Mouse (Mus musculus) megakaryocyte, embryonic 14.5 days (primary cell): ENCODE results near the gene Hivep3. TPM values are rescaled to one million over a fixed set of nuclear protein-coding genes. Genes with fewer than 3 reads are reported as not detected.

Source experiments
- H3K27me3 ChIP-seq: replicated peaks from 2 replicates; pipeline ENCODE3; 2012; ENCODE audit warnings: inconsistent platforms
- H3K36me3 ChIP-seq: replicated peaks from 2 replicates; pipeline ENCODE3; 2012; ENCODE audit warnings: low read length, inconsistent platforms, mixed read lengths
- H3K4me1 ChIP-seq: 2 replicates; pipeline ENCODE4 v1.6.1; 2012; ENCODE audit warnings: inconsistent platforms
- H3K4me3 ChIP-seq: replicated peaks from 2 replicates; pipeline ENCODE3; 2012; ENCODE audit warnings: moderate library complexity, mild to moderate bottlenecking, inconsistent platforms
- H3K9me3 ChIP-seq: 2 replicates; pipeline ENCODE4 v1.6.1; 2012; ENCODE audit warnings: inconsistent platforms
- FLI1 ChIP-seq: IDR thresholded peaks from 2 replicates; pipeline ENCODE4 v1.6.1; 2012; ENCODE audit warnings: low read length, inconsistent platforms, mixed read lengths
- GATA1 ChIP-seq: IDR thresholded peaks from 3 replicates; pipeline ENCODE4 v1.6.1; 2012; ENCODE audit warnings: mixed read lengths, low read length, inconsistent platforms, borderline replicate concordance
- polyA plus RNA-seq: library from polyadenylated mRNA; stranded (reverse); fragments of >175 nt; gene quantifications from 2 replicates; pipeline ENCODE4 v1.2.3, GENCODE M21; 2012; ENCODE audit warnings: low replicate concordance; ENCODE audit not compliant: insufficient read depth

Gene Hivep3
- polyA plus RNA-seq, 1 experiment, result 10.4 TPM

DNA sequence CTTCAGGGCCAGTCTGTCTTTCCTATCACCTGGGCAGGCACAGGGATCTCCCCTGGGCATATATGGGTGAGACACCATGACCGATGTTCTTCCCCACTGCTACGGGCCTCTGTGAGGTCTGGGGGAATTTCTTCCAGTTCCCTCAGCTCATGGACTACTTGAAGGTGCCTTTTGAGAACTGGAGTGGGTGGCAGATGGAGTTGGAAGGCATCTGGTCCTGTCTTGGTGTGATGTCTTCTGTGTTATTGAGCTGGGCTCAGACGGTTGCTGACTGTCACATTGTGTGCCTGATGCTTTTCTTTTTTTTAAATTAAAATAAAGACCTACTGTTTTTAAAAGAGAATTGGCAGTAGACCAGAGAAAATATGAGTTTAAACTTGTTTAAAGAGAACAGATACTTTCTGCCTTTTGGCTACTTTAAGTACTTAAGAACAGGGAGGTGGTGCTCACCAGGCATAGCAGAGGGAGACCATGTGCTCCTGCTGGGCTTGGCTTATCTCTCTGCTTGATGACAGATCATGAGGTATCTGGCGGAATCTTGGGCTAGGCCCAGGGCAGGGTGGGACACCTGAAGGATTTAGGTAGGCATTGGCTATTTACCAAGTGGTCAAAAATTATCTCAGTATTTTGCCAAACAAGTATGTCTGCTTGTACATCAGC lies 26.1 kb downstream of the Hivep3 start:
- Histone ChIP-seq H3K36me3 (peaks cover 10% of the 10 kb centered on the region), H3K27me3 (peaks cover 44% of the 10 kb centered on the region), H3K4me1 (peaks cover 25% of the 10 kb centered on the region), H3K9me3 (no peaks in the 10 kb centered on the region), H3K4me3 (no peak overlapping the region)
- TF ChIP-seq FLI1 (no peak), GATA1 (no peak)

- H3K36me3 ChIP-seq, result peaks cover 10% of the 10 kb centered on the region
- H3K4me3 ChIP-seq, result no peak overlapping the region
- peaks cover 30% of the 10 kb centered on the region for H3K4me1 ChIP-seq
- no peak for TF ChIP-seq FLI1
- no peak for TF ChIP-seq GATA1
- no peaks in the 10 kb centered on the region for H3K9me3 ChIP-seq
- peaks cover 44% of the 10 kb centered on the region for H3K27me3 ChIP-seq
These were observed 27.2 kb downstream of the Hivep3 start for GRCm38 (mm10) chr4:119760820-119761219.

DNA sequence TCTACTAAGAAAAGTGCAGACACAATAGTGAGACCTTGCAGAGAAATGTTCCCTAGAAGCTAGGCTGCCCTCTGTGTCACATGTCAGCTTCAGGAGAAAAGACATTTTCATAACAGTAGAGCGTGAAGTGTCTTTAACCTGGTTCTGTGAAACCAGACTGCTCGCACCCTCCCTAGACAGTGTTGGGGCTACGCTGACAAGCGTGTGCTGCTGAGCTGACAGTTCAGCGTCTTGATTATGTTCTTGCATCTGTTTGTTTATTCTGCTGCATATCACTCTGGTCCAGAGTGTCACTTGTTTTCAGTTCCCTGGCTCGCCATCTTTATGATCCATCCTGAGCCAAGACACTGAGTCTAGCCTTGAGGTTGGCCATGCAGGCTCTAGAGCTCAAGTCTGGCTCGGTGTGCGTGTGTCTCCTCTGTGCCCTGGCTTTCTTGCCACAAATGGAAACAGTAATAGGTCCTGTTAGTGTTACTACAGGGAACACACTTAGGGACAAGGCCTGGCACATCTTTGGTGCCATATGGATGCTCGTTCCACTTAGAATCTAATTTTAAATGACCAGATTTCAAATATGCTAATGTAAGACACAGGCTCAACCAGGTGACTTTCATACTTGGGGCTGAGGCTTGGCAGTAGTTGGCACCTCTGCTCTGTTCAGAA lies 28.0 kb downstream of the Hivep3 start:
- Histone ChIP-seq H3K4me3 (no peak overlapping the region), H3K27me3 (peaks cover 42% of the 10 kb centered on the region), H3K36me3 (peaks cover 8% of the 10 kb centered on the region), H3K9me3 (no peaks in the 10 kb centered on the region), H3K4me1 (peaks cover 29% of the 10 kb centered on the region)
- no peak for TF ChIP-seq FLI1

DNA sequence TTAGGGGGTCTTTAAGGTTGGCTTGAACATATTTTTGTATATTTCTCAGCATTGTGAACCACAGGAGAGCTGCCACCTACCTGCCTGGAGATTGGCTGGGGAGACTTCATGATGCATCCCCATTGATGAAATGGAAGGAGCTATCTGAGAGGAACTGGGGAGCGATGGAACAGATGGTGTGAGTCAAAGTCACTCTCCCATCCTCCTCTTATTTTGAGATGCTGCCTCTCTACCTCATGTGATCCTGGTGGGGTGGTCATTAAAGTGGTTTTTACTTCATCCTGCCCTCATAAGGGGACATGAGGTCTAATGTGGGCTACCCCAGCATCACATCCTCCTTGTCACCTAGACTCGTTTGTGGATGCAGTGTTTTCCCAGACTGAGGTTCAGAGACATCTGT lies 28.6 kb downstream of the Hivep3 start:
- Histone ChIP-seq H3K36me3 (peaks cover 8% of the 10 kb centered on the region), H3K4me3 (no peak overlapping the region), H3K4me1 (peaks cover 26% of the 10 kb centered on the region), H3K27me3 (peaks cover 38% of the 10 kb centered on the region), H3K9me3 (peaks cover 3% of the 10 kb centered on the region; the same call in 1 of the 2 replicates)
- TF ChIP-seq FLI1, result no peak
- no peak for TF ChIP-seq GATA1

GRCm38 (mm10) chr4:119768046-119768445 lies 34.5 kb downstream of the Hivep3 start:
- Histone ChIP-seq H3K9me3 (peaks cover 9% of the 10 kb centered on the region), H3K4me1 (peaks cover 29% of the 10 kb centered on the region), H3K4me3 (no peak overlapping the region), H3K27me3 (peaks cover 2% of the 10 kb centered on the region), H3K36me3 (peaks cover 17% of the 10 kb centered on the region)
- TF ChIP-seq GATA1 (no peak), FLI1 (no peak)

DNA sequence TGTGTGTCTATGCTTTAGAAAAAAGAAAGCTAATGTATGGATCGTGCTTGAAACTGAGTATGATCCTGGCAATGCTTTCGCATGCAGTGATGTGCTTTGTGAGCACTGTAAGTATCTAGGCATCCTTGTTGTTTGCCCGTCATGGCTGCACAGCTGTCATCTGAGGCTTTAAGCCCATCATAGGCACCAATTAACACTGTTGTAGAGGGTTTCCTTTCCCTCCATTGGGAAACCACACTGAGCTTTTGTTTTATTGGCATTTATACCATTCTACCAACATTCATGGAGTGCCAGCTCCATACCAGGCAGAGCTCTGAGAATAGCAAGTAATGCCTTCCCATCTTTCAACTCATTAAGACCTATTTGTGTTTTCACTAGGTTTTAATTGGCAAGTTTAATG lies 42.3 kb downstream of the Hivep3 start:
- H3K4me3 ChIP-seq, result no peak overlapping the region
- H3K4me1 ChIP-seq, result peaks cover 47% of the 10 kb centered on the region
- TF ChIP-seq FLI1 (no peak), GATA1 (no peak)
- H3K27me3 ChIP-seq, result peaks cover 32% of the 10 kb centered on the region
- peaks cover 17% of the 10 kb centered on the region for H3K36me3 ChIP-seq
- H3K9me3 ChIP-seq, result peaks cover 5% of the 10 kb centered on the region

DNA sequence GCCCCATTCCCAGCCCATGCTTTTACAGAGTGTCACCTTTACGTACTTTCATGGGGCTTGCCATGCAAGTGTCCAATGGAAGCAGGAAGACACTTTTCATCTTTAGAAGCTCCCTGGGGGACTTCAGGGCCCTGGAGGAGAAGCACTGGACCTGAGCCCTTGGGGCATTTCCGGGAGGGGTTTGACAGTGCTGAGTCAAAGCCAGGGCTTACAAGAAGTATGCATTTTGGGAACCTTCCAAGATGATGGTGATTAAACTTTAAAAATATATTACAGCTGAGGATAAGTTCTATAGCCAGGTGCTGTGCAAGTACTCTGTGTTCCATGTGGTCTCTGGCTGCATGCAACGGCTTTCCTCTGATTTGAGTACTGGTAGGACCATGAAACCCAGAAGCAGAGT lies 43.6 kb downstream of the Hivep3 start:
- peaks cover 33% of the 10 kb centered on the region for H3K27me3 ChIP-seq
- no peak overlapping the region for H3K4me3 ChIP-seq
- peaks cover 3% of the 10 kb centered on the region for H3K9me3 ChIP-seq
- peaks cover 17% of the 10 kb centered on the region for H3K36me3 ChIP-seq
- H3K4me1 ChIP-seq, result peaks cover 57% of the 10 kb centered on the region
- TF ChIP-seq GATA1 (no peak), FLI1 (no peak)

DNA sequence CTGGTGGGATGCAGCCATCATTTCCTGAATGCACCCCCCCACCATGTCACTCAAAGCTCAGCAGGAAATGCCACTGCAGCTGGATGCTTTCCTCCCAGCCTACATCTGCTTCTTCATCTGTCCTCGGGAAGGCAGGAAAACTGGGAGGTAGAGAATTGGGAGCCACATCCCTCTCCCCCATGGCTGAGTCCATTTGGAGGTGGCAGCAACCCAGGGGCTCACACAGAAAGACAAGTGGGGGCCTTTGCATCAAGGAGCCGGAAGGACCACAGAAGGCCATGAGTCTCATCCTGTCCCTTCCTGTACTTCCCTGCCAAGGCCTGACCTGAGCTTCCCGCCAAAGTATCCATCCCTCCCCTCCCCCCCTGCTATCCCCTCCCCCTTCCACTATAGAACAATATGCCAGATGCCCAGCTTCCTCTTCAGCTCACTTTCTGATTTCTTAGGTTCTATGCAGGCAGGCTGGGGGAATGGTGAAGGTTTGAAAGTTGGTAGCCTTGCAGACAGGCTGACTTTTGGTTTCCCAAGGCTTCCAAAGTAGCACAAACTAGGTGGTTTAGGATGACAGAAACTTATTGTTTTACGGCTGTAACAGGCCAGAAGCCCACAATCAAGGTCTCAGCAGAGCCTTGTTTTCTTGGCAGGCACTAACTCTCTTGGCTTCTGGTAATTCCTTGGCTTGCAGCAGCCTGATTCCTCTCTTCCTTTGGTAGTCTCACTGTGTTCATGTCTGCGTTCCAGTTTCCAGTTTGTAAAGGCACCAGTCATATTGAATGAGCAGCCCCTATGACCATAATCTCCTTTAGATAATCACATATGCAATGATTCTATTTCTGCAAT lies 46.2 kb downstream of the Hivep3 start:
- Histone ChIP-seq H3K27me3 (peaks cover 32% of the 10 kb centered on the region), H3K9me3 (no peaks in the 10 kb centered on the region), H3K4me1 (peaks cover 73% of the 10 kb centered on the region), H3K36me3 (peaks cover 8% of the 10 kb centered on the region), H3K4me3 (no peak overlapping the region)
- no peak for TF ChIP-seq GATA1
- no peak for TF ChIP-seq FLI1

DNA sequence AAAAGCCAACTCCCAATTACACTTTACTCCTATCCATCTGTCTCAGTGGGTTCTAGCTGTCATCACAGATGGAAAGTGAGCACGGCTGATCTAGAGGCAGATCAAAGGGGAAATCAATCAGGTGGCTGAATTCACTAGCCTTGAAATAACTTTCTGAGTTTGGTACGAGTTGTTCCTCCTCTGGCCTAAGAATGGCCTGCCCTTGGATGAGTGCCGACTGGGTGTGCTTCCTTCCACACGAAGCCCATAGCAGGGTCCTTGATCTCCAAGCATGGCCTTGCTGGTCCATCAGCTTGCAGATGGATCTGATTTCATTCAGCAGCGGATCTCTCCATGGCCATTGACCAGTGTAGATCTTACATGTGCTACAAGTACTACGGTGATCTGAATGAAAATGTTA lies 47.3 kb downstream of the Hivep3 start:
- H3K4me3 ChIP-seq, result no peak overlapping the region
- TF ChIP-seq FLI1 (no peak), GATA1 (no peak)
- H3K4me1 ChIP-seq, result peaks cover 75% of the 10 kb centered on the region
- H3K27me3 ChIP-seq, result peaks cover 31% of the 10 kb centered on the region
- peaks cover 10% of the 10 kb centered on the region for H3K36me3 ChIP-seq
- H3K9me3 ChIP-seq, result no peaks in the 10 kb centered on the region

- TF ChIP-seq GATA1, result no peak
- no peak for TF ChIP-seq FLI1
- Histone ChIP-seq H3K9me3 (no peaks in the 10 kb centered on the region), H3K27me3 (peaks cover 27% of the 10 kb centered on the region), H3K4me3 (no peak overlapping the region), H3K36me3 (peaks cover 8% of the 10 kb centered on the region), H3K4me1 (peaks cover 68% of the 10 kb centered on the region)
These were observed 51.4 kb downstream of the Hivep3 start for GRCm38 (mm10) chr4:119784959-119785358.
